Mouse (Mus musculus) cerebellum, postnatal 25 days (tissue): ENCODE measurements around the gene Cadm4.

Source experiments
- DNase-seq, 2 experiments: peaks; one replicate each; pipeline ENCODE4 v3.0.0; 2021; ENCODE audit warnings: mixed read lengths in 2 of 2

Cadm4 gene

GRCm38 (mm10) chr7:24469126-24469525 lies 12.7 kb upstream of the Cadm4 start:
- peak in 1 of 2 experiments; percentile 36 for DNase-seq

- peak; percentile 71 to 85 for DNase-seq
Measured at GRCm38 (mm10) chr7:24470356-24470755, 11.5 kb upstream of the Cadm4 start.

DNA sequence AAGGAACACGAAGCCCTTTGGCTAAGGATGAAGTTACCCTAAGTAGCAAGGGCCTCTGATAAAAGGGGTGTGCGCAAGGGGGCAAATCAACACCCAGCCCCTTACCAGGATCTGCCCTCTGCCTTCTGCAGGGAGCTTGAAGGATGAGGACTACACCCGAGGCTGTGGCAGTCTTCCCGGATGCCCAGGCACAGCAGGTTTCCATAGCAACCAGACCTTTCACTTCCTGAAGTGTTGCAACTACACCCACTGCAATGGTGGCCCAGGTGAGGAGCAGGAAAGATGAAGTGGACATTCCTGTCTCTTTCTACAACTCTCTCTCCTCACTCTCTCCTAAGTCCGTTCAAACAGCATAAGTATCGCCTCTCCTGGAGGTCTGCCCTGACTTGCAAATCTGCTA lies 9.4 kb upstream of the Cadm4 start:
- no peak for DNase-seq

GRCm38 (mm10) chr7:24472937-24473336 lies 8.9 kb upstream of the Cadm4 start:
- peak in 1 of 2 experiments; percentile 64 for DNase-seq

DNA sequence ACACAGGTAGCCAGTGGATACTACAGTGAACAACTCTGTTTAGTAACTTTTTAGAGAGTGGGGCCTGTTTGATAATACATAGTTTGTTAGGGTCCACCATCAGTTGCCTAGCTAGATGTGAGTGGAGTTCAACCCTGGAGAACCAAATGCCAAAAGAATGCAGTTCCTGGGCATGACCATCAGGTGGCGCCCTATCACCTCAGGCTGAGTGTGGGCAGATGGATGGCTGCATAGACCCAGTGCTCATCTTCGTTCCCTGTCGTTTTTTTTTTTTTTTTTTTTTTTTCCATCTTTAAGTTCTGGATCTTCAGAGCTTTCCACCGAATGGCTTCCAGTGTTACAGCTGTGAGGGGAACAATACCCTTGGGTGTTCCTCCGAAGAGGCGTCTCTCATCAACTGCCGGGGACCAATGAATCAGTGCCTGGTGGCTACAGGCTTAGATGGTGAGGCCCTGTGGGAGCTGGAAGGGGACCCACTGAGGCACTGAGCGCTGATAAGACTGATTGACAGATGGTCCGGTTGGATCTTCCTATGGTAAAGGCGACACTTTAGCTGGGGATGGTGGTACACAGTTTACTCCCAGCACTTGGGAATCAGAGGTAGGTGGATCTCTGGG lies 7.8 kb upstream of the Cadm4 start:
- DNase-seq = peak; percentile 86 to 89

- peak; percentile 55 to 70 for DNase-seq
Measured at GRCm38 (mm10) chr7:24474811-24475506, 6.9 kb upstream of the Cadm4 start.

DNA sequence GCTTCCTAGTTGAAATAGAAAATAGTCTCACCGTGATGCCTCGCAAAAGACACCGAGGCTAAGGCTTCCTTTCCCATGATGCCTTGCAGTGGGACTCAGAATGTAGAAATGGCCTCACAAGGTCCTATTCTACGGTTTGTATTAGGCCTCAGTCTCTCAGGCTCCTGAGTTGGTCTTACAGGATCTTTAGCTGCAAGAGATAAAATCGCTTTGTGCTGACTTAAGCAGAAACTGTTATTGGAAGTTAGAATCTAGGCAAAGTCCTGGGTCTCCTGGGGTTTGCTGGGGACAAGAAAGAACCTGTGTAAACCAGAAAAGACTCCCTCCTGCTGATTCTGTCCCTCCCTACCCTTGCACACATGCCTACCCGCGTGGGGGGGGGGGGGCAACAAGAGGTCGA lies 5.5 kb upstream of the Cadm4 start:
- DNase-seq = no peak

DNA sequence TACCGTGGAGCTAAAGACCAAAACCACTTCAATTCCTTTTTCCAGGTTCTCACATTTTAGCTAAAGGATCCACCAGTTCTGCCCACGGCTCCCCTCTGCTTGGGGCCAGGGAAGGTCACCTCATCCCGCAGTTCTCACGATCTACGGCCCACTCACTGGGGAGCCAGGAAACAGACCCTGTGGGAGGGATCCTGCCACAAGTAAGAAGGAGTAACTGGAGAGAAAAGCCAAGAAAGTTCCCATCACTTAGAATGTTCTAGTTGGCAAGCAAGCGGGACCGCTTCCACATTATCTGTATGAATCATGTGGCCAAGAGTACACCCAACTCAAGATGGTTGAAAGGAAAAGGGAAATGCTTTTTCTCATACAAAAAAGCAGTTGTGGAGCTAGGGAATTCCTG lies 5.0 kb upstream of the Cadm4 start:
- DNase-seq = no peak

DNA sequence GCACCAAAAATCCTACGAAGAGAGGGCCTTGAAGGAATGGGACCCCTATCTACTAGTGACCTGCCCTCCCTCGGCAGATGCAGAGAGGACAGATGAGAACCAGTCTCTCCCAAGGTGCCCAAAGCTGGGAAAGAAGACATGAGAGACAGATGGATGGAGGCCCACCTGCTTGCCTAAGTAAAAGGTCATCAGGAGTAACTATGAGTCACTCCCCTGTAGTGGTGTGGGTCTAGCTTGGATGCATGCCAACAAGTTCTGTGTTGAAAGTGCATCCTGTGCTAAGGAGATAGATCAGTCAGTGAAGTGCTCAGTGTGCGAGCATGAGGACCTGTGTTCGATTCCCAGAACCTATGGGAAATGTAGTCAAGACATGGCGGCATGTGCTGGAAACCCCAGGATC lies 2.9 kb upstream of the Cadm4 start:
- DNase-seq = peak; percentile 8 to 20

GRCm38 (mm10) chr7:24479685-24480084 lies 2.1 kb upstream of the Cadm4 start:
- DNase-seq = no peak

DNA sequence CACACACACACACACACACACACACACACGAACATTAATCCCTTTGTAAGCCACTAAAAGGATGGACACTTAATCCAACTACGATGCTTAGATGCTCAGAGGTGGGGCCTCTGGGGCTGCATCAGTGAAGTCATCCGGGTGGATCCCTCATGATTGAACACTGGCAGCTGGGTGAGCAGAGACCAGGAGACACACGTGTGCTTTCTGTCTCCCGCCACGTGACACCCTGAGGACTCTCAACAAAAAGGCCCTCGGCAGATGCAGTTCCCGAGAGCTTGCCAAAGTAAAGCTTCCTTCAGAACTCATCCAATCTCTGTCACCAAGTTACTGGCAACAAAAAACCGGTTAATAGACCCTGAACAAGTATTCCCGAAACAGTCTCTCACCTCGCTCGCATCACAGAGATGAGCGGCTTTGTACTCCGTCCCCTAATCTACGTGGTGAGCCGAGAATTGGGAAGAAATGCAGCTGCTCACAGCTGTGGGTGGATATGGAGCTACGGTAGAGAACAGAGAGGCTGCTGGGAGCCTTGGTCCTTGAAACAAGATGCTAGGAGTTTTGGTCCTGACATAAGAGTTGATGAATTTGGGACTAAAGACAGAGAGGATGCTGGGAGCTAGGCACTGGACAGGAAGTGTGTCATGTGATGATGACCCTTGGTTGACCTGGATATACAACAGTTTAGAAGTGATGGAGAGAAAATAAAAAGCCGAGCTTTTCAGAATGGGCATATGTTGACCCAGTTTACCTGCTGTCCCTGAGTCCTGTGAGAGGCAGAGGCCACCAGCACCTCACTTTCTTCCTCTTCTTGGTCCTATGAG lies 1.5 kb upstream of the Cadm4 start:
- DNase-seq = peak; percentile 30 to 47

DNA sequence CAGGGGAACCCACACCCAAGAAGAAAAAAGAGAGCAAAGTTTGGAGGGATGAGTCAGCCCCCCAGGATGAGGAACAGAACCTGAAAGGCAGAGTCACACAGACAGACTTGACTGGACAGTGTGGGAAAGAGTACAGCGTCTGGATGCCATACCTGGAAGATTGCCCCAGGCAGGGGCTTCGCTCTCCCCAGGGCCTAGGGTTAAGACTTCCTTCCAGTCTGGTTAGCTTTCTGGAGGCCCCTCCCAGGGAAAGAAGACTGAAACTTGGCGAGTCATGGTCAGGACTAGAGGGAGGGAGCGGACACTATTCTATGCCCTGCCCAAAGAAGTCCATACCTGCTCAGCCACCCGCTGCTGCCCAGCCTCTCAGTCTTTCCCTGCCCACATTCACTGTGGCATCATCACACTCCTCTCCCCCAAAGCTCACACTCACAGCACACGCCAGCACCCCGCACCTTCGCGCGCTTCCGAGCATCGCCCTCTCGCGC lies 793 bp upstream of the Cadm4 start:
- no peak for DNase-seq

DNA sequence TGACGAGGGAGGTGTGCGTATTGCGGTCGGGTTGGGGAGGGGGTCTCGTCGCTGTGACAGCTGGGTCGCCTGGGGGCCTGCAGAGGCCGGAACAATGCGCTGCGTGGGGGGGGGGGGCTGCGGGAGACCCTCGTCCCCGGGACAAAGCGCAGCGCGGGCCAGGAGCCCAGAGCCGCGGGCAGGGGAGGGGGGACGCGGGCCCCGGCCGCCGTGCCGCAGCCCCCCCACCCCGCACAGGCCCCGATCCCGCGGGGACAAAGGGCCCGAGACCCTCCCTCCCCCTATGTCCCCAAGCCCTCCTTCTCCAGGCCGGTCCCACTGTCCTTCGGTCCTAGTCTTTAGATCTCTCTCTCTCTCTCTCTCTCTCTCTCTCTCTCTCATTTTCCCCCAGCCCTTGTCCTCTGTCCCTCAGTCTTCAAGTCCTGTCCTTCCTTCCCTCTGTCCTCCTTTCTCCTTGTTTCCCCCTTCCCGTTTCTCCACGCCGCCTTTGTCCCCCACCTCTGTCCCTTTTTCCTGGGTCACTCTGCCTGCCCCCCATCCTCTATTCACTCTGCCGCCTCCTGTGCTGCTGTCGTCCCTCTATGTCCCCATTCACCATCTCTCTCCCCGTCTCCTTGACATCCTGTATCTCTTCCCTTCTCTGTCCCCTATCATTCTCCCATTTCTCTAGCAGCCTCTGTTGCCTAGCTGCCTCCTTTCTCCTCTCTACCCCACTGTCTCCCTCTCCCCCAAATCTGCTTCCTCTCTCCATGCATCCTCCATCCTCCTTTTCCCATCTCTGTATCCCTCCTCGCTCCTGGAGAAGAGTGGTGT lies 591 bp downstream of the Cadm4 start:
- DNase-seq = peak; percentile 28 to 44

DNA sequence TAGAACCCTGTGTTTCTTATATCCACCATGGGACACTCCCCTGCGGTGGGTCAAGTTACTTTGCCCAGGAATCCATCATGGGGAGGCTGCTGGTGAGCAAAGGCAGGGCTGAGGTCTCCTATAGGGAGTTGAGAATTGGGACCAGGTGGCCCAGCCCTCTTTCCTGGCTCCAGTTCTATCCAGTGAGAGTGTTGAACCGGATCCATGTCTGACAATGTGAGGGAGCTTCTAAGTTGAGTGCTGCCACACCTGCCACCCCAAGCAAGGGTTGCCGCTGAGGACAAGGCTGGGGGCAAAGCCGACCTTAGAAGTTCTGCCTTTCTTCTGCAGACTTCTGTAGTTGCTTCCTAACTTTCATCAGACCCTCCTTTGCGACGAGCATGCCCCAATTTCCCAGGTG lies 1.5 kb downstream of the Cadm4 start:
- DNase-seq = peak; percentile 45 to 48

DNA sequence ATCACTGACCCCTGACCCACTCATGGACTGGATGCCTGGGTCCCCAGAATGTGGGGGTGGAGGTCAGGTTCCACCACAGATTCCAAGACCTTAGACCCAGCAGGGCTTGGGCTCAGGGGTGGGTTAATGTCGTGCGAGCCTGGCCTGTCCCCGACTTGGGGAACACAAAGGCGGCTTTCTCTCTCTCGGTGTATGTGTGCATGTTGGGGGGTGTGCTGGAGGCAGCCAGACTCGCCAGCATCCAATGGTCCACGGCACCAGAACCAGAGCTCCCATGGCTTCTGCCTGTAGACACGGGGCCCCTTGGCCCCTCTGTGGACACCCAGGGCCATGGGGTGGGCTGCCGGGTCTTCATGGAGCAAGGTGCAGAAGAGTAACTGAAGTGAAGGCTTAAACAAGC lies 3.7 kb downstream of the Cadm4 start:
- DNase-seq = peak in 1 of 2 experiments; percentile 23

GRCm38 (mm10) chr7:24486654-24487130 lies 4.9 kb downstream of the Cadm4 start:
- peak in 1 of 2 experiments; percentile 30 for DNase-seq

DNA sequence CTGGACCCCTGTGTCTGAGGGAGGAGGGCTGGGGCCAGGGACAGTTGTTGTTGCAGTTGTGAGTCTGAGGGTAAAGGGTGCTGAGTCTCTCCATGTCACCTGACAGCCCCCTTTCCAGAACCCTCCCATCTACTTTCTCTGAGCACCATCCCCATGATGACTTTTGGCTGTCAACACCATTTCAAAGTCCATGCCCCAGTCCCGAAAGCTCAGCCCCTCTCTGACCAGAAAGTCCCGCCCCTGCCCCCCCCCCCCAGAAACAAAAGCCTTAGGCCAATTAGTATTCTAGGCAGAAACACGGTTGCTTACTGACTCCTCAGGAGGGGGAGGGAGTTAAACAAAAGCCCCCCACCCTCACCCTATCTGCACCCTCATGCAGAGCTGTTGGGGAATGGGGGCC lies 5.6 kb downstream of the Cadm4 start:
- DNase-seq = no peak

DNA sequence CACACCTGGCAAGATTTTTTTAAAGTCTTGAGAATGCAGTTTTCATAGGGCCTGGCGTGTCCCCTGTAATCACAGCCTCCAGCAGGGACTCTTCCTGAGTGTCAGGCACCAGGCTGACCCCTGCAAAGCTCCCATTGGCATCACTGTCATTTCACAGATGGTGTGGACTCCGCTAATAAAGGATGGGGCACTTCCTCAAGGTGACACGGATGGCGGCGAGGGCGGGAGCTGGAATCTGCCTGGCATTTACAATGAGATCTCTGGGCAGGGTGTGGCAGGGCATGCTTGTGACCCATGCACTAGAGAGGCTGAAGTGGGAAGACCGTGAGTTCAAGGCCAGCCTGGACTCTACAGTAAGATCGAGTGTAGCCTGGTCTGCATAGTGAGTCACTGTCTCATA lies 6.5 kb downstream of the Cadm4 start:
- DNase-seq = peak; percentile 68 to 71

DNA sequence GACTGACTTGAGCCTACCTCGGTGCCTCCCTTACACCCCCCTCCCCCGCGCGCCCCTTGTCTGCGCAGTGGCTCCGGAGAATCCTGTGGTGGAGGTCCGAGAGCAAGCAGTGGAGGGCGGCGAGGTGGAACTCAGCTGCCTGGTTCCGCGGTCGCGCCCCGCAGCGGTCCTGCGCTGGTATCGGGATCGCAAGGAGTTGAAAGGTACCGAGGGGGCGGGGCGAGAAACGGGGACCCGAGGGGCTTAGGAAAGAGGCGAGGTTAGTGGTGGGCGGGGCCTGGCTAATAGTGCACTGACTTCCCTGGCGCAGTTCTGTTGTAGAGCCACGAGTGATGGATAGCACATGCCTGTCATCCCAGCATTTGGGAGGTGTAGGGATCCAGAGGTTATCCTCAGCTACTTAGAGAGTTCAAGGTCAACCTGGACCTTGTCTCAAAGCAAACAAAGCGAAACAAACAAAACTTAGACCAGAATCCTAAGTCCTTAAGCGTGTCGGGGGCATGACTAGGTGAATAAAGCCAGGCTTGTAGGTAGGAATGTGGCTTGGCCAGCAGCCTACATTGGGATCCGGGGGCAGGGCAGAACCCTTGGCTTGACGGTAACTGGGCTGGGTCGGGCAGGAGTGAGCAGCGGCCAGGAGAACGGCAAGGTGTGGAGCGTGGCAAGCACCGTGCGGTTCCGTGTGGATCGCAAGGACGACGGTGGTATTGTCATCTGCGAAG lies 18.2 kb downstream of the Cadm4 start:
- peak in 1 of 2 experiments; percentile 41 for DNase-seq

- DNase-seq = peak; percentile 47 to 74
Measured at GRCm38 (mm10) chr7:24500929-24501328, 19.1 kb downstream of the Cadm4 start.

DNA sequence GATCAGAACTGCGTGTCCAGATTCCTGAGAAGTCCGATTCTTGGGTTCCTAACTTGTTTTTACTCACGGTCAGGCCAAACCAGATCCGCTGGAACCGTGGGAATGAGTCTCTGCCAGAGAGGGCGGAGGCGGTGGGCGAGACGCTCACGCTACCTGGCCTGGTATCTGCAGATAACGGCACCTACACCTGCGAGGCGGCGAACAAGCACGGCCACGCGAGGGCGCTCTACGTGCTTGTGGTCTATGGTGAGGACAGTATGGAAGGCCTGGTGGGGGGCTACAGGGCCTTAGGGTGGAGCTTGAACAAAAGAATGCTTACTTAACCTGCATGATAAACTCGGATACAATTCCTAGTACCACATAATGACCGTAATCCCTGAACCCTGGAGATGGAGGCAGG lies 19.7 kb downstream of the Cadm4 start:
- peak; percentile 56 to 74 for DNase-seq

DNA sequence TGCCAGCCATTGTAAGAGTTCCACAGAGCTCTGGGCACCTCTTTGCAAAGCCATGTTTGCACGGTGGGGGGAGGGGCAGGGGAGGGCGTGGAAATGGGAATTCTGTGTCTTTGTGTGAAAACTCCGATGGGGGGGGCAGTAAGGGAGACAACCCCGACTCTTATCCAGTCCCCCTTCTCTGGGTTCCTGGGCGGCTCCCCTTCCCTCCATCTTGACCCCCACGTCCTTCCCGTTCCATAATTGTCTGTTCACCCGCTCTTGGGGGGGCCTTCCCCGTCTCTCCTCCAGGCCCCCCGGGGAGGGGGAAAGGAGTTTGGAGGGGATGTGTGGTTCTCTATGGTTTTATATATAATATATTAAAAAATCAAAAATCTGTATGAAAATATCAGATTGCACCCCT lies 22.2 kb downstream of the Cadm4 start:
- DNase-seq = peak in 1 of 2 experiments; percentile 51
